Mouse (Mus musculus): Measurements from ENCODE around the gene Srp54a.
"Not testable (repeated sequence)": the region's sequence is repeated elsewhere in the genome, so short reads cannot be mapped to it uniquely, and the experiment has no call there.

Srp54a gene

GRCm38 (mm10) chr12:55079726-55080600, at the start of gene Srp54a, which contains the start of gene 2700097O09Rik:
TSS of gene Srp54a (plus strand) at chr12:55080262.
TSS of gene 2700097O09Rik (minus strand) at chr12:55080110.
- peak; percentile 97 for DNase-seq (ENCODE audit: extremely low read depth, insufficient read length, low spot score)

- DNase-seq (ENCODE audit: extremely low read depth, insufficient read length, low spot score): no peak
Measured at GRCm38 (mm10) chr12:55041011-55041410, 39.1 kb upstream of the Srp54a start.

GRCm38 (mm10) chr12:55049731-55050353, 30.2 kb upstream of the Srp54a start:
- no peak for DNase-seq (ENCODE audit: extremely low read depth, insufficient read length, low spot score)

GRCm38 (mm10) chr12:55051210-55052173, 28.6 kb upstream of the Srp54a start:
- no peak for DNase-seq (ENCODE audit: extremely low read depth, insufficient read length, low spot score)

- no peak for DNase-seq (ENCODE audit: extremely low read depth, insufficient read length, low spot score)
Measured at GRCm38 (mm10) chr12:55053267-55053666, 26.8 kb upstream of the Srp54a start.

GRCm38 (mm10) chr12:55054551-55055241, 25.4 kb upstream of the Srp54a start:
- DNase-seq (ENCODE audit: extremely low read depth, insufficient read length, low spot score): no peak

GRCm38 (mm10) chr12:55056703-55057102, 23.4 kb upstream of the Srp54a start:
- no peak for DNase-seq (ENCODE audit: extremely low read depth, insufficient read length, low spot score)

GRCm38 (mm10) chr12:55058865-55059615, 21.0 kb upstream of the Srp54a start:
- no peak for DNase-seq (ENCODE audit: extremely low read depth, insufficient read length, low spot score)

GRCm38 (mm10) chr12:55059812-55060211, 20.2 kb upstream of the Srp54a start:
- DNase-seq (ENCODE audit: extremely low read depth, insufficient read length, low spot score): no peak

- DNase-seq (ENCODE audit: extremely low read depth, insufficient read length, low spot score): no peak
Measured at GRCm38 (mm10) chr12:55060212-55060898, 19.7 kb upstream of the Srp54a start.

- DNase-seq (ENCODE audit: extremely low read depth, insufficient read length, low spot score): no peak
Measured at GRCm38 (mm10) chr12:55061006-55061405, 19.1 kb upstream of the Srp54a start.

GRCm38 (mm10) chr12:55062141-55062540, 17.9 kb upstream of the Srp54a start:
- DNase-seq (ENCODE audit: extremely low read depth, insufficient read length, low spot score): no peak

- DNase-seq (ENCODE audit: extremely low read depth, insufficient read length, low spot score): no peak
Measured at GRCm38 (mm10) chr12:55072495-55072894, 7.6 kb upstream of the Srp54a start.

GRCm38 (mm10) chr12:55073686-55074085, 6.4 kb upstream of the Srp54a start:
- no peak for DNase-seq (ENCODE audit: extremely low read depth, insufficient read length, low spot score)

GRCm38 (mm10) chr12:55075296-55075695, 4.8 kb upstream of the Srp54a start:
- no peak for DNase-seq (ENCODE audit: extremely low read depth, insufficient read length, low spot score)

- not testable (repeated sequence) for DNase-seq (ENCODE audit: extremely low read depth, insufficient read length, low spot score)
Measured at GRCm38 (mm10) chr12:55078706-55079105, 1.4 kb upstream of the Srp54a start.

GRCm38 (mm10) chr12:55080601-55080942, 510 bp downstream of the Srp54a start:
- not testable (repeated sequence) for DNase-seq (ENCODE audit: extremely low read depth, insufficient read length, low spot score)

GRCm38 (mm10) chr12:55092127-55092526, 12.1 kb downstream of the Srp54a start:
- not testable (repeated sequence) for DNase-seq (ENCODE audit: extremely low read depth, insufficient read length, low spot score)

- DNase-seq (ENCODE audit: extremely low read depth, insufficient read length, low spot score): not testable (repeated sequence)
Measured at GRCm38 (mm10) chr12:55112616-55113015, 32.6 kb downstream of the Srp54a start.

All from 3134 (cell line).